Mouse (Mus musculus): ENCODE data around the gene Zfp654. TPM values are rescaled to one million over a fixed set of nuclear protein-coding genes. Genes with fewer than 3 reads are reported as not detected.

Gene Zfp654
- total RNA-seq, 1 experiment from 2014 or later, result 23.3 TPM

GRCm38 (mm10) chr16:64766696-64767300 is 84.7 kb downstream of the Zfp654 start:
- DNase-seq, result no peak

- DNase-seq, result no peak
These were observed 92.2 kb downstream of the Zfp654 start for GRCm38 (mm10) chr16:64759245-64759626.

DNA sequence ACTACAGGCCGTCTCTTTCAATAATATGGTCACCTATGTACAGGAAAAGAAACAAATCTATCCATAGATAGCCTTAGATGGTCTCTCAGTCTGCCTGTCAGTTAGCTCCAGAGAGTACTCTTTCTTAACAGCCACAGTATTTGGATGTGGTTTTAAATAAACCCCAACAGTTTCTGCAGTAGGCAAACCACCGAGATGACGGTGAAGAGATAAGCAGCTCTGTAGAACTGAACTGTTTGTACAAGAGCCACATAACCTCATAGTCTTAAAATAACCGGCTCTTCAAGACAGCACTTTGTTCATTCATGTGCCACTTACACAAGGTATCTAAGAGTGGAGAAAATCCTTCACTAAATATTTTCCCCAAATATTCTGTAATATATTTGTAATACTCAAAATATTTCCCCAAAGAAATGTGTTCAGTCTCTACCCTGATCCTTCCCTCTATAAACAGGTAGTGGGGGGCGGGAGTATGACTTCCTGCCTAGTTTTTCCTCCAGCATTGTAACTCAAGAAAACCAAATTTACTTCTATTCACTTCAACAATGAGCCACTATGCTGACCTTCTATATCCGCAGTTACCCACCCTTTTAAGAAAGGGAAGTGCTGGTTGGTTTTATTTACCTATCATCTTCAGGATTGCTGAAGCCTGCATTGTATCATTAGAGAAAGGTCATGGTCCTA is 92.7 kb downstream of the Zfp654 start:
- no peak for DNase-seq

- DNase-seq, result no peak
These were observed 93.6 kb downstream of the Zfp654 start for GRCm38 (mm10) chr16:64757666-64758400.

DNA sequence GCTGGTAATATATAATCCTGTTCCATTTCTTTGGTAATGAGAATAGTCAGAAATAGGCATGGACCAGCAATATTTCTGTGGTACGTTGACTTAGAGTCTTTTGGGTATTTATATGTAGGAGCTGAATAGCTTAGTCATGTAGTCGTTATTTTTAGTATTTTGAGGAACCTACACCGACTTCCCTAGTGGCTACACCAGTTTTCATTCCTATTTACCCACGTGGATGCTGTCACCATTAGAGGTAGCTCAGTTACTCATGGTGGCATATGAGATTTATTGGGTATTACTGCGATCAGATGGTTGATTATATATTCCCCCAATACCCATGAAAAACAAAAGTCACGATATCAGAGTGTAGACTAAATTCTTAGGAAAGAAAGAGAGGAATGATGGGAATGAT is 95.1 kb downstream of the Zfp654 start:
- no peak for DNase-seq

GRCm38 (mm10) chr16:64754743-64755139 is 96.7 kb downstream of the Zfp654 start:
- DNase-seq, result no peak

DNA sequence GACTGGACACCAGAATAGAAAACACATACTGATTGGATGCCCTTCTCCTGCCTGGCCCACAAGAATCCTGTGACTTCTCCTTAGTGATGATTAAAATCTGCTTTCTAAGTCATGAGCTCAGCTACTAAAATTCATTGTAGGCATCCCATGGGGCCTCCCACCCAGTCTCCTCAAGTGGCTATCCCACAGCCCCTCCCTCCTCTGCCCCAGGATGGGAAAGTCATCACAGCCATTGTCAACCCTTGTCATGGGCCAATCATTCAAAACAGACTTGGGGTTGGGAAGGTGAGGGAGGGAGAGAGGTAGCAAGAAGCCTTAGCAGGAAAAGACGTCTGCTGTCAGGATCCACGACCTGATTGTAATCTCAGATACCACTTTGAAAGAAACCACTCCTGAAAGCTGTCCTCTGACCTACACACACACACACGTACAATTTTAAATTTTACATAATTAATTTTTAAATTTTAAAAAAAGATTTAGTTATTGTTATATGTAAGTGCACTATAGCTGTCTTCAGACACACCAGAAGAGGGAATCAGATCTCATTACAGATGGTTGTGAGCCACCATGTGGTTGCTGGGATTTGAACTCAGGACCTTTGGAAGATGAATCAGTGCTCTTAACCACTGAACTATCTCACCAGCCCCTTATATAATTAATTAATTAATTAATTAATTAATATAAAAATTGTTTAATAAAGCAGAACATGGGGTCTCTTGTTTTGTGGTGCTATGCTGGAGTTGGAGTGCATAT is 97.3 kb downstream of the Zfp654 start:
- no peak for DNase-seq

DNA sequence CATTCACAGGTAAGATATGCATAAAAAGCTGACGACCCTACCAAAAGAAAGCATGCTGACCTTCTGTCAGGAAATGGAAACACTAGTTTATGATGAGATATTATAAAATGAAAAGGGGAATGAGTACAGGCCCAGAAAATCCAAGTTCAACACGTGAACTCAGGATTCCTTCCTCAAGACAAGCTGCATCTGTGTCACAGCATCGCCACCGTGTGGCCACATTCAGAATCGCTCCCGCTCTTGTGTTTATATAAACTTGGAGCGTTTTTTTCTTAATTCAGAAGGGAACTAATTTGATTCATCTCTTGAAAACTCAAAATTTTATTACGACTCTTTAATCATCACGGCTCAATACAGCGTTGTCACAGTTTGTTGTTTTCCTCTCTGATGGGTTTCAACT is 103.2 kb downstream of the Zfp654 start:
- peak; percentile 70 for DNase-seq

- no peak for DNase-seq
These were observed 106.4 kb downstream of the Zfp654 start for GRCm38 (mm10) chr16:64745089-64745488.

DNA sequence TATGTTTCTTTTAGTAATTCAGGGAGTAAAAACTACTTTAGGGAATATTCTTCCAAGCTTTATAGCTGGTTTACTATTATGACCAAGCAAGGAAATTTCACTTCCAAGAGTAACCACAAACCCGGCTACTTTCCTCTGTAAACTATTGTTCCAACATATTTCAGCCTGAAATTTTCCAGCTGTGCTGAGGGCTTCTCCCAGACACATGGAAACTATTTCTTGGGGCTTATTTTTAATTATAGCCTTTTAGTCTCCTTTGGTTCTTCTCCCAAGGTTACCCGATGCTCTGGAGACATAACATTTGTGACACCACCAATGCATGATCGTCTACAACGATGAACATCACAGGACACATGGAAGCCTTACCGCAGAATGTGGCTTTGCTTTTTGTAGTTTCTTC is 114.2 kb downstream of the Zfp654 start:
- DNase-seq, result no peak

Other genes with a start within 250 kb of the Zfp654 start
- gene Csnka2ip, start 249.2 kb downstream of the Zfp654 start, total RNA-seq (2021), result not detected in 2 replicates
- gene 4930453N24Rik, start 80.5 kb downstream of the Zfp654 start, total RNA-seq (2021), result 29.5 and 36.7 TPM in 2 replicates
- gene Cggbp1, start 344 bp upstream of the Zfp654 start, total RNA-seq (2021), result 136 and 153 TPM in 2 replicates